Mouse (Mus musculus) forebrain, embryonic 11.5 days (tissue): ENCODE measurements at regions not wholly inside any gene's neighbourhood (a gene's known extent, or its start where the extent isn't known, plus 50 kb on each side); places are given as distances from the start of the nearest gene placed in this dataset.

Experiments used
- ATAC-seq: fragments of 200-750 bp; cut with Nextera tagmentation; replicated peaks from 2 replicates; pipeline ENCODE4 v1.8.0; 2017; ENCODE audit warnings: moderate TSS enrichment; ENCODE audit not compliant: low FRiP score
- DNase-seq: peaks from one replicate; pipeline ENCODE4 v3.0.0-alpha.2; 2017; ENCODE audit warnings: low spot score
- H3K27ac ChIP-seq: fragments of 300-500 bp; sonication (generic); 2 replicates; pipeline ENCODE4 v1.5.1; 2014; ENCODE audit warnings: low read depth, low read length
- H3K27me3 ChIP-seq: fragments of 300-500 bp; sonication (generic); 2 replicates; pipeline ENCODE4 v1.6.1; 2014; ENCODE audit warnings: mild to moderate bottlenecking, low read length, mixed read lengths; ENCODE audit not compliant: control insufficient read depth, insufficient read depth
- H3K36me3 ChIP-seq: fragments of 300-500 bp; sonication (generic); 2 replicates; pipeline ENCODE4 v1.6.1; 2014; ENCODE audit warnings: mild to moderate bottlenecking, low read length, moderate library complexity, mixed read lengths; ENCODE audit not compliant: control insufficient read depth, insufficient read depth
- H3K4me1 ChIP-seq: fragments of 300-500 bp; sonication (generic); replicated peaks from 2 replicates; pipeline ENCODE4 v1.6.1; 2014; ENCODE audit warnings: low read length, mixed read lengths; ENCODE audit not compliant: control insufficient read depth, insufficient read depth
- H3K4me2 ChIP-seq: fragments of 300-500 bp; sonication (generic); 2 replicates; pipeline ENCODE4 v1.6.1; 2014; ENCODE audit warnings: low read depth, mild to moderate bottlenecking, low read length, moderate library complexity, mixed read lengths; ENCODE audit not compliant: severe bottlenecking
- H3K4me3 ChIP-seq: fragments of 300-500 bp; sonication (generic); 2 replicates; pipeline ENCODE4 v1.5.1; 2014; ENCODE audit warnings: low read depth, low read length
- H3K9ac ChIP-seq: fragments of 300-500 bp; sonication (generic); 2 replicates; pipeline ENCODE4 v1.6.1; 2014; ENCODE audit warnings: low read length
- H3K9me3 ChIP-seq: fragments of 300-500 bp; sonication (generic); 2 replicates; pipeline ENCODE4 v1.6.1; 2016; ENCODE audit warnings: low read length, mixed read lengths; ENCODE audit not compliant: control insufficient read depth
- WGBS: fragments of 180-500 bp; shearing (Covaris S2); extraction: QIAGEN DNeasy Blood & Tissue Kit; methylation state at CpG from one replicate; pipeline ENCODE4 v1.1.7; 2014; 5-methylcytosine and 5-hydroxymethylcytosine counted together

DNA sequence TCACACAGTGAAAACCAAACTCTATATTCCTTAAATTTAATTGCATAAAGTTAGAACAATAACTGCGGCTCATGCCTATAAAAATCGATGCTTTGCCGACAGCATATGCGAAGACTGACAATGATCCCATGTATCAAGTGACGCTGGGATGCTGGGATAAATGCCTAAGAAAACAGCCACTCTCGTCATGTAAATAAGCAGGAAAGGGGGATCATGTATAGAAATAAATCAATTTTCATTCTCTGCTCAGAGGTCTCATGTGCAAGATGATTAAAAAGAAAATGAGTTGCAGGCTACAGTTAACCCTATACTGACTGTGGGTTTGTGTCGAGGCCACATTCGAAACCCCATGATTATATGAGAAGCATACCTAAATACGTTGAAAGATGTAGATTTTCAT, 411.2 kb downstream of the Rnd3 start:
- no peaks in the 10 kb centered on the region for H3K9me3 ChIP-seq
- no peaks in the 10 kb centered on the region for H3K36me3 ChIP-seq
- no peak overlapping the region for H3K4me2 ChIP-seq
- H3K4me1 ChIP-seq = no peaks in the 10 kb centered on the region; the same call in 1 of the 2 replicates
- no peak overlapping the region for H3K9ac ChIP-seq
- ATAC-seq (no peak), DNase-seq (no peak)
- no peak overlapping the region for H3K27ac ChIP-seq
- WGBS = 79% methylated on average over 9 of the region's 9 CpGs
- H3K27me3 ChIP-seq = no peaks in the 10 kb centered on the region
- H3K4me3 ChIP-seq = no peak overlapping the region

DNA sequence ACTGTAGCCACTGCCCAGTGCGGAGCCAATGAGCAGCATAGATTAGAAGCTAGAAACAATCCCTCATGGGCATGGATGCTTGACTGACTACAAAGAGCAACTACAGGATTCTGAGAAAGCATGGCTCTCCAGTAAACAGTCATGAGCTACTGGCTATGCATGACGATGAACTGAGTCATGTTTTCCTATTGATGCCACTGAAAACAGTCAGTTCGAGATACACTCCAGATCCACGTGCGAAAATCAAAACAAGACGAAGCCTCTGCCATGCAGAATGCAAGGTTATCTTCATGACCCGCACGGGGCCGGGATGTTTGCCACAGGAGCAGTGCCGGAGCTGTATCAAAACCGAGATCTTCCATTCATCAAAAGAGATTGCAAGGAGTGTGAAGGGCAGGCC, 413.9 kb downstream of the Rnd3 start:
- Histone ChIP-seq H3K36me3 (no peaks in the 10 kb centered on the region), H3K4me2 (no peak overlapping the region), H3K9me3 (no peaks in the 10 kb centered on the region), H3K4me3 (no peak overlapping the region), H3K9ac (no peak overlapping the region), H3K4me1 (no peaks in the 10 kb centered on the region; the same call in 1 of the 2 replicates), H3K27me3 (no peaks in the 10 kb centered on the region), H3K27ac (no peak overlapping the region)
- ATAC-seq (no peak), DNase-seq (no peak)
- WGBS = 95% methylated on average over 11 of the region's 11 CpGs

DNA sequence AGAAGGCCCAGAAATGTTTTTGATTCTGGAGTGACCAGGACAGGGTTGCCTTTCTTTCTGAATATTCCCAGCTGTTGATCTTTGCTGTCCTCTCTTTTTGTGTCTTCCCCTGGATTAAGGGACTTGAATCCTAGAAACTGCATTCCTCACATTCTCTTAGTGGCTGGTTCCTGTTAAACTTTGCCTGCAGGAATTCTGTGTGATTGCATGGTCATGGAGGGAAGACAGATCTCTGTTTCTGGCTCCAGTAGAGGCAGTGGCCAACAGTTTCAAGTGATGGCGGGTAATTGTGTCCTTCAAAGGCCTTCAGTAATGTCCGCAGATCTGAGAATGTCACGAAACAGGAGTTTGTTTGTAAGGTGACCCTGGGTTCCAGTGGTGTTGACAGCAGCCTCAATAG, 410.1 kb upstream of the Mmadhc start:
- Histone ChIP-seq H3K9ac (no peak overlapping the region), H3K27me3 (no peaks in the 10 kb centered on the region), H3K36me3 (no peaks in the 10 kb centered on the region), H3K4me2 (no peak overlapping the region), H3K4me1 (no peaks in the 10 kb centered on the region), H3K9me3 (no peaks in the 10 kb centered on the region), H3K4me3 (no peak overlapping the region), H3K27ac (no peak overlapping the region)
- ATAC-seq (no peak), DNase-seq (no peak)
- 85% methylated on average over 3 of the region's 3 CpGs for WGBS

DNA sequence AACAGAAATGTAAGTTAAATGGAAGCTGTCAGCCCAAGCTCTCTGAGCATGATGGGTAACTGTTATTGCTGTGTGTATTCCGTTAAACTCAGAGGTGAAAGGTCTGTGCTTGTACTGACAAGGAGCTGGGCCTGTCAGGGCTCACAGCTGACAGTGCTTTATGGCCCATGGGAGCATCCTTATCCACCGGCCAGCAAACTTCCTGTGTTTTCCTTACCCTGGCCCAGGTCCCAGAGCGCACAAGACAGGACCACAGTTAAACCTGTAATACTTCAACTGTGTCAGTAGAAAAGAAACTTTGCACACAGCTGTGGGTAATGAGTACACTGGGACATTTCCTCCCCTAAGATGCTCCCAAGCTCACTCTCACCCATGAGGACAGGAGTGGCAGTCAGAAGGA, 407.7 kb upstream of the Mmadhc start:
- H3K36me3 ChIP-seq = no peaks in the 10 kb centered on the region
- H3K4me3 ChIP-seq = no peak overlapping the region
- WGBS = 82% methylated on average over 3 of the region's 3 CpGs
- no peaks in the 10 kb centered on the region for H3K9me3 ChIP-seq
- no peak overlapping the region for H3K27ac ChIP-seq
- H3K27me3 ChIP-seq = no peaks in the 10 kb centered on the region
- DNase-seq = no peak
- no peak for ATAC-seq
- H3K4me2 ChIP-seq = no peak overlapping the region
- H3K4me1 ChIP-seq = no peaks in the 10 kb centered on the region
- no peak overlapping the region for H3K9ac ChIP-seq

DNA sequence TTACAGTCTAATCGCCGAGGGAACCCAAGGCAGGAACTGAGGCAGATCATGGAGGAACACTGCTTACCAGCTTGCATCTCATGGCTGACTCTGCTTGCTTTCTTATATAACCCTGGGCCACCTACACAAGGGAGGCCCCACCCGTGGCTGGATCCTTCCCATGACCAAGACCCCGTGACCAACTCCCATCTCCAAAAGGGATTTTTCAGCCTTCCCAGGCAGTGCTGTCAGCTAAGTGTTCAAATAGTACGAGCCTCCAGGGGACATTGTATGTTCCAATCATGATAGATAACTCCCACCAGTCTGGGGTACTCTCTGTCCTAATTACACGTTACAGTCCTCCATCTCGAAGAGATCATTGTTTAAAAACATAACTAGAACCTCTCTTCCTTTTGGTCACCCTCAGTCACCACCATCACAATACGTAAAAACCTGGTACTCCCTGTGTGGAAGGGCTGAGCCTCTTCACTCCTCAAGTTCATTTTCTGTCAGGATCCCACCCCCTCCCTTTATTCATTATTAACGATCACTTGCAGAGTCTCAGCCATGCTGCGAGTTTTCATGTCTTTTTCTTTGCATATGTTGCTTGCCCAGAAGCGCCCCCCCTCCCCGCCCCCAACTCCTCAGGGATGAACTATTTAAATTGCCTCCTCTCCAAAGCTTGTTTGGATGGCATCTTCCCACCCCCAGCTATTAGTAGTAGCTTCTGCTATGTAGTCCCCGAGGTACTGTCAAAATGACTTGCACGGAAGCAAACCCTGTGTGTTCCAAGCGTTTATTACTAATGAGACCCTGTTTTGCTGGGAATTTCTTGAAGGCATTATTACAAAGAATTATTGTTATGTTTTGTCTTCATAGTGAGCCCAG, 406.2 kb upstream of the Mmadhc start:
- H3K9ac ChIP-seq = no peak overlapping the region
- H3K4me1 ChIP-seq = no peaks in the 10 kb centered on the region
- no peaks in the 10 kb centered on the region for H3K36me3 ChIP-seq
- H3K27ac ChIP-seq = no peak overlapping the region
- H3K4me2 ChIP-seq = no peak overlapping the region
- WGBS = 78% methylated on average over 15 of the region's 15 CpGs
- H3K4me3 ChIP-seq = no peak overlapping the region
- ATAC-seq = no peak
- no peaks in the 10 kb centered on the region for H3K27me3 ChIP-seq
- DNase-seq = no peak
- no peaks in the 10 kb centered on the region for H3K9me3 ChIP-seq

DNA sequence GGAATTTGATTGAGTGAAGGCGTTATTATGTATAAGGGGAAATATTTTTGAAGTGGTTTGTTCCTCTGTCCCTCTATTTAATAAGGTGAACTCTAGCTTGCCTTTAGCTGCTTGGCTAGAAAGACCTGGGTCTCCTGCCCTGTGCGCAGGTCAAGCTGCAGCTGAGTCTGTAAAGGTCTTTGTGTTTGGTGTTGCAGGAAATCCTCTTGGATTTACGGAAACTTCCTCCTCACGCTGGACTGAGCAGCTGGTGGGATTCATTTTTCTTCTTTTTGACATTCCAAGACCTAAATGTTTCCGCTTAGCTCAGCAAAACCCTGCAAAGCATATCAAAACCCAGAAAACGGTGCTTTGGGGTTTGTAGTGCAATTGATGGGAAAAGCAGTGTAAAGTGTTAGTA, 402.2 kb upstream of the Mmadhc start:
- H3K9me3 ChIP-seq = no peaks in the 10 kb centered on the region
- H3K4me3 ChIP-seq = no peak overlapping the region
- H3K27ac ChIP-seq = no peak overlapping the region
- H3K27me3 ChIP-seq = no peaks in the 10 kb centered on the region
- DNase-seq (no peak), ATAC-seq (no peak)
- 0 out of 2 replicates have a peak, but pooled peaks cover 5% of the 10 kb centered on the region for H3K4me1 ChIP-seq
- 83% methylated on average over 6 of the region's 6 CpGs for WGBS
- no peaks in the 10 kb centered on the region for H3K36me3 ChIP-seq
- no peak overlapping the region for H3K4me2 ChIP-seq
- no peak overlapping the region for H3K9ac ChIP-seq

DNA sequence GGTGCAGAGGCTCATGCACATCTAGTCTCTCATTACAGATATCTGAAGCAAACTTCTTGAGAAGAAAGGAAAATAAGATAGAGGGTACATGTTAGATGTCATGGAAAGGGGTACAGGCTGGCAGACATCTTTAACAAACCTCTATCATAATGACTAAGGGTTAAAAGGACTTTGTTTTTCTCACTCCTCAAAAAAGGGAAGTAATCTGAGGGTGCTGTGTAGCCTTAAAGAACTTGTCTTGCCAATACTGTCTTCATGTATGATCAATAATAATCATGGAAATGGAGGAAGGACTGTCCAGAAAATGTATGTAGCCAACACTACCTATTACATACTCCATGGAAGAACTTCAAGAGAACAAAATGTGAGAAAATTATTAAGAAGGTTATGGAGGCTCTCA, 400.0 kb upstream of the Mmadhc start:
- DNase-seq = no peak
- H3K27me3 ChIP-seq = no peaks in the 10 kb centered on the region
- ATAC-seq = no peak

DNA sequence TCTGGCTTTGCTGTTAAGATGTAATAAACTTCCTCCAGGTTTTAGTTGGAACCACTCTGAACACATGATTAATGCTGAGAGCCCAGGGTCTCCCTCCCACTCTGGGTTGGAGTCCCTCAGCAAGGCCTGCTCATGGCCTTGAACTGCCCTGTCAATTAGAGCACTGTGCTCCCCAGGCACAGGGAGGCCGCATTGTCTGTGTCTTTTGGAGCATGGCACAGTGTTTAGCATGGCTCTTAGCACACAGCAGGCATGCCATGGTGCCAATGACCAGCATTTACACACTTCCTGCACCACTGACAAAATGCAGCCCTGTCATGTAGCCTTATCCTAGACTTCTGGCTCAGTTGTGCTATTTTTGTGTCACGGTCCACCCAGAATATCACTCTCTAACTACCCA, 398.2 kb upstream of the Mmadhc start:
- Histone ChIP-seq H3K27me3 (no peaks in the 10 kb centered on the region), H3K36me3 (no peaks in the 10 kb centered on the region), H3K4me3 (no peak overlapping the region), H3K9me3 (no peaks in the 10 kb centered on the region), H3K4me2 (no peak overlapping the region), H3K9ac (no peak overlapping the region), H3K27ac (0 out of 2 replicates have a peak overlapping the region, but pooled peaks have one; percentile 12), H3K4me1 (0 out of 2 replicates have a peak, but pooled peaks cover 8% of the 10 kb centered on the region)
- 48% methylated on average over 2 of the region's 2 CpGs for WGBS
- ATAC-seq (peak; percentile 97), DNase-seq (peak; percentile 65)

More for the DNA sequence above, 400.0 kb upstream of the Mmadhc start:
- Histone ChIP-seq H3K9me3 (no peaks in the 10 kb centered on the region), H3K27ac (no peak overlapping the region), H3K36me3 (no peaks in the 10 kb centered on the region), H3K4me3 (no peak overlapping the region), H3K4me1 (0 out of 2 replicates have a peak, but pooled peaks cover 8% of the 10 kb centered on the region), H3K4me2 (no peak overlapping the region), H3K9ac (no peak overlapping the region)
